Mouse (Mus musculus): ENCODE measurements around the gene Espn. TPM values are rescaled to one million over a fixed set of nuclear protein-coding genes. Genes with fewer than 3 reads are reported as not detected.
A peak's percentile ranks its signal among the peaks of the same experiment; 100 is the strongest.

The Espn gene
- 84.1 and 87.1 TPM in 2 replicates for polyA plus RNA-seq (2012; rRNA removed)

DNA sequence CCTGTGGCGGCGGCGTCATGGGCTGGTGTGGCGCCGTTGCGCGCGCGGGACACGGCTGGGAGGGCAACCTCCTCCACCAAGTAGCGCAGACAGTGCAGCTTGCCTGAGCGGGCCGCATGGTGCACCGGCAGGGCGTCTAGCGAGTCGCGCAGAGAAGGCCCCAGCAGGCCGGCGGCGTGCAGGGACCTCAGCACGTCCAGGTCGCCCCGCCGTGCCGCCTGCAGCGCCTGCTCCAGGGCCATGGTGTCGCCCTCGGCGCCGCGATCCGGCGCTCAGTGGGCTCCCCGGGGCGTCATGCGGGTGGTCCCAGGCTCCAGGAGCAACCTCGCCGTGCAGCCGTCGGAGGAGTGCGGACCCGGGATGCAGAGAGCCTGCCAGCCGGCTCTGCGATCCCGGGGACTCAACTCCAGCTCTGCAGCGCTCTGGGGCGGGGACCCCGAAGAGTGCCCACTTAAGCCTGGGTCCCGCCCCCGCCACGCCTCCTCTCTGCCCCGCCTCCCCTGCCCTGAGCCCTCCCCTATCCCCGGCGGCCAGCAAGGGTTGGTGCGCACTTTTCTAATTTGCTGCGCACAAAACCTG, at the start of gene Espn:
Espn (minus strand) TSS at position 406 of the 579 bp plus-strand sequence.
- H3K36me3 ChIP-seq (ENCODE audit: control insufficient read depth, insufficient read depth, low read length), result no peaks in the 10 kb centered on the region
- H3K27me3 ChIP-seq (ENCODE audit: control insufficient read depth, insufficient read depth, low read length), result 0 out of 2 replicates have a peak, but pooled peaks cover 2% of the 10 kb centered on the region
- TF ChIP-seq CTCF (IDR thresholded peaks at IDR 0.05; ENCODE audit: control insufficient read depth, insufficient read depth, insufficient replicate concordance, low read depth, low read length), result no peak
- peak; percentile 44; the same call in 1 of the 2 replicates for TF ChIP-seq POLR2A (IDR thresholded peaks at IDR 0.05; ENCODE audit: control insufficient read depth, low read depth, low read length)
- peak within 1 kb of the TSS; percentile 50 for H3K27ac ChIP-seq (ENCODE audit: control insufficient read depth, insufficient read depth, low read depth, low read length)
- H3K4me3 ChIP-seq (ENCODE audit: control insufficient read depth, low read depth, low read length), result peak within 1 kb of the TSS; percentile 83
- peaks cover 10% of the 10 kb centered on the region for H3K4me1 ChIP-seq (ENCODE audit: control insufficient read depth, insufficient read depth, low read length)

DNA sequence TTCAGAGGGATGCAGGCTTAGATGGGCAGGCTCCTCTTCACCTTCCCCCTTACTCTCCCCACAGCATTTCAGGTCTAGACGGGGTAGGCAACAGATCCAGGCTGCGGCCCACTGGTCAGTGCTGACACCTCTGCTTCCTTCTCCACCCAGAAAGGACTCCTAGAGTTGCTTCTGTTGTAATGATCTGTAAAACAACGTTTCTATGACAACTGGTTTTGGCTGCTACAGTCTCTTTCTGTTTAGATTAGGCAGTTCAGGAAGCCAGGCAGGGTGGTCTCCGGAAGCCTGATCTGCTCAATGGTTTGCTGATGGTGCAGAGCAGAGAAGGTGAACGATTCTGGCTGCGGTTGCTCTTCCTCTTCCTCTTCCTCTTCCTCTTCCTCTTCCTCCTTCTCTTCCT, 49.3 kb upstream of the Espn start:
- TF ChIP-seq POLR2A (IDR thresholded peaks at IDR 0.05; ENCODE audit: control insufficient read depth, low read depth, low read length) (no peak), CTCF (IDR thresholded peaks at IDR 0.05; ENCODE audit: control insufficient read depth, insufficient read depth, insufficient replicate concordance, low read depth, low read length) (no peak)
- no peak overlapping the region for H3K27ac ChIP-seq (ENCODE audit: control insufficient read depth, insufficient read depth, low read depth, low read length)
- H3K4me3 ChIP-seq (ENCODE audit: control insufficient read depth, low read depth, low read length), result no peak overlapping the region
- H3K36me3 ChIP-seq (ENCODE audit: control insufficient read depth, insufficient read depth, low read length), result no peaks in the 10 kb centered on the region
- no peaks in the 10 kb centered on the region; the same call in none of the 2 replicates for H3K4me1 ChIP-seq (ENCODE audit: control insufficient read depth, insufficient read depth, low read length)
- H3K27me3 ChIP-seq (ENCODE audit: control insufficient read depth, insufficient read depth, low read length), result no peaks in the 10 kb centered on the region

DNA sequence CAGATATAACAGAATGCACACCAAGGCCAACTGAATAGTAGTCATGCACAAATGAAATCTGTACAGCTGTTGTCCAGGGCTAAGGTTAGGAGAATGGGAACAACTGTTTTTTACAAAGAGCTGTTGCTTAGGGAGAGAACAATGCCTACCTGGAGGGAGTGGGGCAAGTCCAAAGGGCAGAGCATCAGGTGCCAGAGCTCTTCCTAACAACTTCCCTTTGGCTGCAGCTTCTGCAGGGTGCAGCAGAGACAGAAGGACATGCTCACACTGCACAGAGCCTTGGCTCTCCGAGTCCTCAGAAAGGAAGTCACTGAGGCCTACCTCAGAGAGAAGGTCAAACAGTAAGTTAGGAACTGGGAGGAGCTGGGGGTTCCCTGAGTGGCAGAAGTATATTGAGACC, 47.4 kb upstream of the Espn start:
- Histone ChIP-seq H3K27me3 (ENCODE audit: control insufficient read depth, insufficient read depth, low read length) (no peaks in the 10 kb centered on the region), H3K4me1 (ENCODE audit: control insufficient read depth, insufficient read depth, low read length) (no peaks in the 10 kb centered on the region; the same call in none of the 2 replicates), H3K27ac (ENCODE audit: control insufficient read depth, insufficient read depth, low read depth, low read length) (no peak overlapping the region), H3K36me3 (ENCODE audit: control insufficient read depth, insufficient read depth, low read length) (no peaks in the 10 kb centered on the region), H3K4me3 (ENCODE audit: control insufficient read depth, low read depth, low read length) (no peak overlapping the region)
- TF ChIP-seq CTCF (IDR thresholded peaks at IDR 0.05; ENCODE audit: control insufficient read depth, insufficient read depth, insufficient replicate concordance, low read depth, low read length), result no peak
- TF ChIP-seq POLR2A (IDR thresholded peaks at IDR 0.05; ENCODE audit: control insufficient read depth, low read depth, low read length), result no peak

DNA sequence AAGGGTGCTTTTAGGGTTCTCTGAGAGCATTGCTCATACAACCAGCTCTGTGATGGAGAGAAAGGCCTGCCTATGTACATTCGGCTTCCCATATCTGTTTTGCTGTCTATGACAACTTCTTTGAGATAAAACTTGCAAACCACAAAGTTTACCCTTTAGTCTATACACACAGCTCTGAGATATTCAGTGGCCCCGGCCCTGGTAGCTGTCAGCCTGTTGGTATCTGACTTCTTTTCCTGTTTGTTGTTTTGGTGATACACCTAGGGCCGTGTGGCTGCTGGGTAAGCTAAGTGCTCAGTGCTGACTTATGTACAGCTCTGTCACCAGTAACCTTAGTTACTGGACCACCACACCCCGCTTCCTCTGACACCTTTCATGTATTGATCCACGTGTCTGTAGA, 45.4 kb upstream of the Espn start:
- TF ChIP-seq CTCF (IDR thresholded peaks at IDR 0.05; ENCODE audit: control insufficient read depth, insufficient read depth, insufficient replicate concordance, low read depth, low read length), result no peak
- TF ChIP-seq POLR2A (IDR thresholded peaks at IDR 0.05; ENCODE audit: control insufficient read depth, low read depth, low read length), result no peak
- Histone ChIP-seq H3K4me3 (ENCODE audit: control insufficient read depth, low read depth, low read length) (no peak overlapping the region), H3K36me3 (ENCODE audit: control insufficient read depth, insufficient read depth, low read length) (no peaks in the 10 kb centered on the region), H3K4me1 (ENCODE audit: control insufficient read depth, insufficient read depth, low read length) (no peaks in the 10 kb centered on the region; the same call in 1 of the 2 replicates), H3K27me3 (ENCODE audit: control insufficient read depth, insufficient read depth, low read length) (no peaks in the 10 kb centered on the region), H3K27ac (ENCODE audit: control insufficient read depth, insufficient read depth, low read depth, low read length) (no peak overlapping the region)

DNA sequence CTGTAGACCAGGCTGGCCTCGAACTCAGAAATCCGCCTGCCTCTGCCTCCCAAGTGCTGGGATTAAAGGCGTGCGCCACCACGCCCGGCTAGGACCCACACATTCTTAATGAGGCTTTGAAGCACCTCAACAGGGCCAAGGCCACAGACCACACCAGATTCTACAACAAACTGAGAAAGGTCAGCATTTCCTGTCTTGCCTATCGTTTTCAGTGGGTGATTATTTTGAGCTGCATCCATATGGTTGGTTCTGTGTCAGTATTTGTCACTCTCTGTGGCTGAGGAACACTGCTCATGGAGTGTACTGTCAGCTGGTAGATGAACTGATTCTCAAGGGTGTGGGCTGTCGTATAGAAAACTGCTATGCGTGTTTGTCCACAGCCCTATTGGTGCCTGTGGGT, 44.1 kb upstream of the Espn start:
- no peak overlapping the region for H3K4me3 ChIP-seq (ENCODE audit: control insufficient read depth, low read depth, low read length)
- no peaks in the 10 kb centered on the region for H3K4me1 ChIP-seq (ENCODE audit: control insufficient read depth, insufficient read depth, low read length)
- no peak for TF ChIP-seq POLR2A (IDR thresholded peaks at IDR 0.05; ENCODE audit: control insufficient read depth, low read depth, low read length)
- no peak for TF ChIP-seq CTCF (IDR thresholded peaks at IDR 0.05; ENCODE audit: control insufficient read depth, insufficient read depth, insufficient replicate concordance, low read depth, low read length)
- H3K36me3 ChIP-seq (ENCODE audit: control insufficient read depth, insufficient read depth, low read length), result no peaks in the 10 kb centered on the region
- H3K27me3 ChIP-seq (ENCODE audit: control insufficient read depth, insufficient read depth, low read length), result no peaks in the 10 kb centered on the region
- no peak overlapping the region for H3K27ac ChIP-seq (ENCODE audit: control insufficient read depth, insufficient read depth, low read depth, low read length)

DNA sequence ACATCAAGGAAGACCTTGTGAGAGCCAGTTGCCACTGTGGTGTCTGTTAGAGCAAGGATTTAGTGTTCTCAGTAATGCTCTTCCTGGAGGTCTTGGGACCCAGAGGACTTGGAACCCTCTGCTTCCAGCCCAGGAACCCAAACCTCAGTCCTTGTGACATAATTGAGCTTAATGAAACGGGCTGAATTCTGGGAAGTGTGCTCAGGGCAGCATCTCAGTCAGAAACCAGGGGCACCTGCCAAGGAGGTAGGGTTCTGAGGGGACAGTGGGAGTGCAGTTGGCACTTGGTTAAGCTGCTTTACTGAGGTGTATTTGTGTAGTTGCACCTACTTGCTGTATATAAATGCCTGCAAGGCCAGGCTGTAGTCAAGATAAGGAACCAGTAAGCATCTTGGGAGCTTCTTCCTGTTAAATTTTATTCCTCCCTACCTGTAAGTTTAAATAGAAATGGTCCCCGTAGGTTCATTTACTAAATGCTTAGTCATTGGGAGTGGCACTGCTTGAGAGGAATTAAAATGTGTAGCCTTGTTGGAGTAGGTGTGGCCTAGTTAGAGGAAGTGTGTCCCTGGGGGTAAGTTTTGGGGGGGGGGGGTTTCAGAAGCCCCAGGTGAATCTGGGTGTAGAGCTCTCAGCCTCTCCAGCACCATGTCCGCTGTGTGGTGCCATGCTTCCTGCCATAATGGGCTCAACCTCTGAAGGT, 42.5 kb upstream of the Espn start:
- Histone ChIP-seq H3K27me3 (ENCODE audit: control insufficient read depth, insufficient read depth, low read length) (no peaks in the 10 kb centered on the region), H3K36me3 (ENCODE audit: control insufficient read depth, insufficient read depth, low read length) (no peaks in the 10 kb centered on the region), H3K27ac (ENCODE audit: control insufficient read depth, insufficient read depth, low read depth, low read length) (no peak overlapping the region), H3K4me1 (ENCODE audit: control insufficient read depth, insufficient read depth, low read length) (no peaks in the 10 kb centered on the region), H3K4me3 (ENCODE audit: control insufficient read depth, low read depth, low read length) (no peak overlapping the region)
- TF ChIP-seq CTCF (IDR thresholded peaks at IDR 0.05; ENCODE audit: control insufficient read depth, insufficient read depth, insufficient replicate concordance, low read depth, low read length) (no peak), POLR2A (IDR thresholded peaks at IDR 0.05; ENCODE audit: control insufficient read depth, low read depth, low read length) (no peak)

DNA sequence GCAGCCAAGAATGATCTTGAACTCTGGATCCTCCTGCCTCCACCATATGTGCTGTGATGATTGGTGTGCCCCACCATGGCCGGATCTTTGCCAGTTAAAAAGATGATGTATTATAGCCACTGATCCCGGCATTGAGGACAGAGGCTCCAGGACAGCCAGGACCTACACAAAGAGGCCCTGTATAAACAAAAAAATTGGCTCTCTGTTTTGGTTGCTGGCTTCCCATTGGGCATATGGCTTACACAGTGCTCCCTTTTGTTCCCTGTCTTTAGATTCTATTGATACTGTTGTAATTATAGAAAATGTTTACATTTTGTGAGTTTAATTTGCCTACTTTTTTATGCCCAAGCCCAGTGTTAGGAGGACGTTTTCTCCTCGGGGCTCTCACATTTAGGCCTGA, 40.4 kb upstream of the Espn start:
- Histone ChIP-seq H3K27me3 (ENCODE audit: control insufficient read depth, insufficient read depth, low read length) (no peaks in the 10 kb centered on the region), H3K4me3 (ENCODE audit: control insufficient read depth, low read depth, low read length) (no peak overlapping the region), H3K27ac (ENCODE audit: control insufficient read depth, insufficient read depth, low read depth, low read length) (no peak overlapping the region), H3K4me1 (ENCODE audit: control insufficient read depth, insufficient read depth, low read length) (no peaks in the 10 kb centered on the region), H3K36me3 (ENCODE audit: control insufficient read depth, insufficient read depth, low read length) (no peaks in the 10 kb centered on the region)
- TF ChIP-seq CTCF (IDR thresholded peaks at IDR 0.05; ENCODE audit: control insufficient read depth, insufficient read depth, insufficient replicate concordance, low read depth, low read length), result no peak
- TF ChIP-seq POLR2A (IDR thresholded peaks at IDR 0.05; ENCODE audit: control insufficient read depth, low read depth, low read length), result no peak
